Mouse (Mus musculus) forebrain, embryonic 11.5 days (tissue): ENCODE data around the gene Mmrn2. TPM values are rescaled to one million over a fixed set of nuclear protein-coding genes. Genes with fewer than 3 reads are reported as not detected.

Experiments
- ATAC-seq: fragments of 200-750 bp; cut with Nextera tagmentation; replicated peaks from 2 replicates; pipeline ENCODE4 v1.8.0; 2017; ENCODE audit warnings: moderate TSS enrichment; ENCODE audit not compliant: low FRiP score
- DNase-seq: peaks from one replicate; pipeline ENCODE4 v3.0.0-alpha.2; 2017; ENCODE audit warnings: low spot score
- H3K27ac ChIP-seq: fragments of 300-500 bp; sonication (generic); 2 replicates; pipeline ENCODE4 v1.5.1; 2014; ENCODE audit warnings: low read depth, low read length
- H3K27me3 ChIP-seq: fragments of 300-500 bp; sonication (generic); 2 replicates; pipeline ENCODE4 v1.6.1; 2014; ENCODE audit warnings: mild to moderate bottlenecking, low read length, mixed read lengths; ENCODE audit not compliant: control insufficient read depth, insufficient read depth
- H3K36me3 ChIP-seq: fragments of 300-500 bp; sonication (generic); 2 replicates; pipeline ENCODE4 v1.6.1; 2014; ENCODE audit warnings: mild to moderate bottlenecking, low read length, moderate library complexity, mixed read lengths; ENCODE audit not compliant: control insufficient read depth, insufficient read depth
- H3K4me1 ChIP-seq: fragments of 300-500 bp; sonication (generic); replicated peaks from 2 replicates; pipeline ENCODE4 v1.6.1; 2014; ENCODE audit warnings: low read length, mixed read lengths; ENCODE audit not compliant: control insufficient read depth, insufficient read depth
- H3K4me2 ChIP-seq: fragments of 300-500 bp; sonication (generic); 2 replicates; pipeline ENCODE4 v1.6.1; 2014; ENCODE audit warnings: low read depth, mild to moderate bottlenecking, low read length, moderate library complexity, mixed read lengths; ENCODE audit not compliant: severe bottlenecking
- H3K4me3 ChIP-seq: fragments of 300-500 bp; sonication (generic); 2 replicates; pipeline ENCODE4 v1.5.1; 2014; ENCODE audit warnings: low read depth, low read length
- H3K9ac ChIP-seq: fragments of 300-500 bp; sonication (generic); 2 replicates; pipeline ENCODE4 v1.6.1; 2014; ENCODE audit warnings: low read length
- H3K9me3 ChIP-seq: fragments of 300-500 bp; sonication (generic); 2 replicates; pipeline ENCODE4 v1.6.1; 2016; ENCODE audit warnings: low read length, mixed read lengths; ENCODE audit not compliant: control insufficient read depth
- WGBS: fragments of 180-500 bp; shearing (Covaris S2); extraction: QIAGEN DNeasy Blood & Tissue Kit; methylation state at CpG from one replicate; pipeline ENCODE4 v1.1.7; 2014; 5-methylcytosine and 5-hydroxymethylcytosine counted together
- polyA plus RNA-seq: library from polyadenylated mRNA; unstranded; fragments of >200 nt; fragmentation: Nextera tagmentation; extraction: Ambion mirVana; gene quantifications from 2 replicates; pipeline ENCODE4 v1.2.1, GENCODE M21; 2014

The Mmrn2 gene
- polyA plus RNA-seq, 1 experiment from 2014 or later = 7.2 TPM

GRCm38 (mm10) chr14:34448398-34448797, 73.1 kb downstream of the Mmrn2 start:
- DNase-seq (no peak), ATAC-seq (no peak)
- Histone ChIP-seq H3K4me2 (no peak overlapping the region), H3K36me3 (peaks cover 3% of the 10 kb centered on the region; the same call in 1 of the 2 replicates), H3K27ac (no peak overlapping the region), H3K4me1 (no peaks in the 10 kb centered on the region; the same call in 1 of the 2 replicates), H3K27me3 (no peaks in the 10 kb centered on the region), H3K4me3 (no peak overlapping the region), H3K9ac (no peak overlapping the region), H3K9me3 (no peaks in the 10 kb centered on the region)

GRCm38 (mm10) chr14:34449807-34450206, 74.5 kb downstream of the Mmrn2 start:
- Histone ChIP-seq H3K9ac (no peak overlapping the region), H3K4me3 (no peak overlapping the region), H3K4me2 (no peak overlapping the region), H3K36me3 (peaks cover 3% of the 10 kb centered on the region; the same call in 1 of the 2 replicates), H3K4me1 (no peaks in the 10 kb centered on the region; the same call in 1 of the 2 replicates), H3K27me3 (no peaks in the 10 kb centered on the region), H3K27ac (no peak overlapping the region), H3K9me3 (no peaks in the 10 kb centered on the region)
- ATAC-seq (no peak), DNase-seq (no peak)
- 72% methylated on average over 9 of the region's 9 CpGs for WGBS

- Histone ChIP-seq H3K27ac (no peak overlapping the region), H3K4me3 (no peak overlapping the region), H3K27me3 (no peaks in the 10 kb centered on the region), H3K4me1 (no peaks in the 10 kb centered on the region; the same call in 1 of the 2 replicates), H3K9ac (no peak overlapping the region), H3K9me3 (no peaks in the 10 kb centered on the region), H3K4me2 (no peak overlapping the region), H3K36me3 (peaks cover 3% of the 10 kb centered on the region; the same call in 1 of the 2 replicates)
- no peak for DNase-seq
- WGBS = 95% methylated on average over 5 of the region's 5 CpGs
- no peak for ATAC-seq
Observed at GRCm38 (mm10) chr14:34450451-34450850, 75.2 kb downstream of the Mmrn2 start.

DNA sequence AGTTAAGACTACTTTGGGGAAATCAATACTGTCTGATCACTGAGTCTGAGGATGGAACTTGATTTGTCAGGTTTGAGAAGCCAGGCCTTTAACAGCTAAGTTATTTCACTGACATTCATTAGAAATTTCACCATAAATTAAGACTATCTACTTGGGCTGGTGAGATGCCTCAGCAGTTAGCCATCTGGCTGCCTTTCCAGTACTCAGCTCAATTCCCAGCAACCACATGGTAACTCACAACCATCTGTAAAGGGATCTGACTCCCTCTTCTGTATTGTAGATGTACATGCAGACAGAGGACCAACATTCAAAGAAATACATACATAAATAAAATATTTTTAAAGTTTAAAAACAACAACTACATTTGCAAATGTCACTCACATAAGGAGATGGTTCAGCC, 76.6 kb downstream of the Mmrn2 start:
- DNase-seq (no peak), ATAC-seq (no peak)
- Histone ChIP-seq H3K36me3 (no peaks in the 10 kb centered on the region; the same call in 1 of the 2 replicates), H3K4me2 (no peak overlapping the region), H3K27me3 (no peaks in the 10 kb centered on the region), H3K9me3 (no peaks in the 10 kb centered on the region), H3K27ac (no peak overlapping the region), H3K9ac (no peak overlapping the region), H3K4me3 (no peak overlapping the region), H3K4me1 (no peaks in the 10 kb centered on the region; the same call in 1 of the 2 replicates)

DNA sequence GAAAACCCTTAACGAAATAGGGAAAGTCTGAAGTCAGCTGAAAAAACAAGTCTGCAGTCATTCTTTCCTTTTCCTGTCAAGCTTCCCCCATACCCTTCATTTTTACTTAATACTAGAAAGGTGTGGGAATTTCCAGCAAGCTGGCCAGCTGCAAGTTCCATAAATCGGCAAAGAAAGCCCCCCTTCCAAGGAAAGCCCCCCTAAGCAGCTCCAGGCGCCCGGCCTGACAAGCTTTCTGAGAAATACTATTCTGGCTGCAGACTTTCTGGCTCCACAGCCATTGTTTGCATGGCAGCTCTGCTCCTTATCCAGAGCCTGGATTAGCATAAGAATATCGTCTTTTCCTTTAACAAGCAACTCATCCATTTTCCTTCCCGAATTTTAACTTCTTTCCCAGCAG, 78.4 kb downstream of the Mmrn2 start:
- peak; percentile 80 for ATAC-seq

More for the DNA sequence above, 78.4 kb downstream of the Mmrn2 start:
- Histone ChIP-seq H3K27me3 (no peaks in the 10 kb centered on the region), H3K4me1 (no peaks in the 10 kb centered on the region; the same call in 1 of the 2 replicates), H3K4me3 (no peak overlapping the region), H3K9ac (peak overlapping the region; percentile 14; the same call in 1 of the 2 replicates), H3K4me2 (no peak overlapping the region), H3K36me3 (no peaks in the 10 kb centered on the region; the same call in 1 of the 2 replicates), H3K9me3 (no peaks in the 10 kb centered on the region), H3K27ac (peak overlapping the region; percentile 69)
- 11% methylated on average over 6 of the region's 6 CpGs for WGBS
- DNase-seq = peak; percentile 54

Other genes starting within 250 kb of the Mmrn2 start
- gene Npy4r, start 223.0 kb upstream of the Mmrn2 start, polyA plus RNA-seq = not detected in 2 replicates
- gene Gprin2, start 173.8 kb upstream of the Mmrn2 start, polyA plus RNA-seq = 0.41 and 0.44 TPM in 2 replicates
- 0.15 and 0.35 TPM in 2 replicates for gene Syt15, start 155.9 kb upstream of the Mmrn2 start, polyA plus RNA-seq
- gene Shld2, start 65.0 kb upstream of the Mmrn2 start, polyA plus RNA-seq = 9.0 and 10.3 TPM in 2 replicates
- gene Glud1, start 64.7 kb upstream of the Mmrn2 start, polyA plus RNA-seq = 89.4 TPM in 2 replicates
- gene Fam25c, start 20.0 kb upstream of the Mmrn2 start, polyA plus RNA-seq = not detected in 2 replicates
- 3.7 and 5.4 TPM in 2 replicates for gene Sncg, start 676 bp upstream of the Mmrn2 start, polyA plus RNA-seq
- gene Bmpr1a, start 127.9 kb downstream of the Mmrn2 start, polyA plus RNA-seq = 56.0 and 60.4 TPM in 2 replicates
- gene 9230112D13Rik, start 147.3 kb downstream of the Mmrn2 start, polyA plus RNA-seq = not detected in 2 replicates
- not detected in 2 replicates for gene Ldb3, start 213.2 kb downstream of the Mmrn2 start, polyA plus RNA-seq
- gene Opn4, start 224.7 kb downstream of the Mmrn2 start, polyA plus RNA-seq = 0.12 and 0.84 TPM in 2 replicates